Mouse (Mus musculus) intestine, embryonic 15.5 days (tissue): ENCODE results near the gene BC048403. TPM values are rescaled to one million over a fixed set of nuclear protein-coding genes. Genes with fewer than 3 reads are reported as not detected.

ENCODE experiments used
- ATAC-seq: fragments of 200-750 bp; cut with Nextera tagmentation; 2 replicates; pipeline ENCODE4 v1.8.0; 2017; ENCODE audit warnings: moderate TSS enrichment, moderate library complexity
- H3K27ac ChIP-seq: fragments of 300-500 bp; sonication (generic); 2 replicates; pipeline ENCODE4 v1.5.1; 2015; ENCODE audit warnings: mild to moderate bottlenecking, inconsistent platforms
- H3K27me3 ChIP-seq: fragments of 300-500 bp; sonication (generic); replicated peaks from 2 replicates; pipeline ENCODE4 v1.6.1; 2015; ENCODE audit warnings: inconsistent platforms
- H3K36me3 ChIP-seq: fragments of 300-500 bp; sonication (generic); 2 replicates; pipeline ENCODE4 v1.6.1; 2015; ENCODE audit warnings: inconsistent platforms
- H3K4me1 ChIP-seq: fragments of 300-500 bp; sonication (generic); replicated peaks from 2 replicates; pipeline ENCODE4 v1.6.1; 2015; ENCODE audit warnings: inconsistent platforms
- H3K4me2 ChIP-seq: fragments of 300-500 bp; sonication (generic); replicated peaks from 2 replicates; pipeline ENCODE4 v1.6.1; 2015; ENCODE audit warnings: mild to moderate bottlenecking, inconsistent platforms
- H3K4me3 ChIP-seq: fragments of 300-500 bp; sonication (generic); replicated peaks from 2 replicates; pipeline ENCODE4 v1.5.1; 2015; ENCODE audit warnings: inconsistent platforms
- H3K9ac ChIP-seq: fragments of 300-500 bp; sonication (generic); 2 replicates; pipeline ENCODE4 v1.6.1; 2015; ENCODE audit warnings: inconsistent platforms
- H3K9me3 ChIP-seq: fragments of 300-500 bp; sonication (generic); 2 replicates; pipeline ENCODE4 v1.6.1; 2016; ENCODE audit warnings: inconsistent platforms
- WGBS: fragments of 180-500 bp; shearing (Covaris S2); methylation state at CpG from one replicate; pipeline ENCODE4 v1.1.7; 2015; 5-methylcytosine and 5-hydroxymethylcytosine counted together
- polyA plus RNA-seq: library from polyadenylated mRNA; unstranded; fragments of >200 nt; fragmentation: Nextera tagmentation; extraction: Ambion mirVana; gene quantifications from 2 replicates; pipeline ENCODE4 v1.2.1, GENCODE M21; 2015

BC048403 gene
- polyA plus RNA-seq, 1 experiment from 2014 or later = 3.9 TPM

DNA sequence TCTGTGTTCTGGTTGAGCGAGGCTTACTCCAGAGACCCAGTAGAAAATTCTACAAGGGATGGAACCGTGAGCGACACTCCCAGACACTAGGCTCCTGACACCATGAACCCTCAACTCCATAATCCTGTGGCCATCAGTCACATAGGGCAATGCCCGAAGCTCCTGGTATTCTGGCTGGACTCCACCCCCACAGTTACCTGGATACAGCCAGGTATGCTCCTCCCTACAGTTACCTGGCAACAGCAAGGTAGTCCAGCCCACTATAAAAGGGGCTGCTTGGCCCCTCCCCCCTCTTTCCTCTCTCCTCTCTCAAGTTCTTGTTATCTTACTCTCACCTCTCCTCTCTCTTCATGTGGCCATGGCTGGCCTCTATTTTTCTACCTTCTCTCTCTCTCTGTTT lies 12.6 kb upstream of the BC048403 start:
- no peak for ATAC-seq
- Histone ChIP-seq H3K4me3 (no peak overlapping the region), H3K9me3 (no peaks in the 10 kb centered on the region), H3K36me3 (no peaks in the 10 kb centered on the region), H3K27ac (no peak overlapping the region), H3K27me3 (no peaks in the 10 kb centered on the region), H3K4me1 (no peaks in the 10 kb centered on the region), H3K9ac (no peak overlapping the region), H3K4me2 (no peak overlapping the region)
- WGBS = 63% methylated on average over 4 of the region's 4 CpGs

DNA sequence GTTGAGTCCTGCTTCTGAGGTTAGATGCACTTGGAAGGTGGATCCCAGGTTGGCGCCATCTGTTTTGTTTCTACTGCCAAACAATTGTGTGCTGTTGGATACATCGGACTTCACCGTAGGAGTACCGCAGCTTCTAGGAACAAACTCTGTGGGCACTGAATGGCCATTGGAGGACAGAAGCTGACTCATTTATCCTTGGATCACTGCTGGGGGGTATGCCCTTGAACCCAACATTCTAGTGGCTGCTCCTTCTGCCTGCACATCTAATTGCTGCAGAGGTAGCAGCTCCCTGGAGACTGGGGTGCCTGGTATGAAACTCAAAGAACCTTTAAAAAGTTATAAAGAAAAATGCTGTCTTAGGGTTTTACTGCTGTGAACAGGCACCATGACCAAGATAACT lies 11.5 kb upstream of the BC048403 start:
- H3K9me3 ChIP-seq = no peaks in the 10 kb centered on the region
- H3K27ac ChIP-seq = no peak overlapping the region
- no peak for ATAC-seq
- no peak overlapping the region for H3K9ac ChIP-seq
- no peaks in the 10 kb centered on the region for H3K27me3 ChIP-seq
- no peaks in the 10 kb centered on the region for H3K36me3 ChIP-seq
- no peaks in the 10 kb centered on the region for H3K4me1 ChIP-seq
- no peak overlapping the region for H3K4me3 ChIP-seq
- WGBS = 96% methylated on average over 4 of the region's 4 CpGs
- no peak overlapping the region for H3K4me2 ChIP-seq

DNA sequence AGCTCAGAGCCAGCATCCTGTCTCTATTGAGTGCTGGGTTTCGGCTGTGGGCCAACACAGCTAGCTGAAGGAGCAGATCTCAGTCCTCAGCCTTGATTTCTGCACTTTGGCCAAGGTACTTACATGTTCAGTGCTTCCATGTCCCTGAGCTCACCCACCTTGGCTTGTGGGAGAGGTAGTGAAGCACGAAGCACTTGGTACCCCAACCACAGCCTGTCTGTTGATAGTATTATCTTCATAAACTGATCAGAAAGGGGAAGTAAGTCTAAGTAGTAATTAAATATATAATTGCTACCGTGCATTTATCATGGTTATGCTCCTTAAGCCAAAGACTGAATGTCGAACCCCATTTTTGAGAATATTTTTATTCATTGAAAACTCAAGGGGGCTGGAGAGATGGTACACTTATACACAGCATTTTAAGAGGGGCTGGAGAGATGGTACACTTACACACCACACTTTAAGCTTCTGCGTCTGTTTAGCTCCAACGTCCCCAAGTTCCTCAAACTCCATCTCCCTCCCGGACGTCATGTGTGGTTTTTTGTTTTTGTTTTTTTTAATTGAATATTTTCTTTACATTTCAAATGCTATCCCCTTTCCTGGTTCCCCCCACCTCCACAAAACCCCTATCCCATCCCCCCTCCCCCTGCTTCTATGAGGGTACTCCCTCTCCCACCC lies 8.6 kb upstream of the BC048403 start:
- 92% methylated on average over 8 of the region's 8 CpGs for WGBS

DNA sequence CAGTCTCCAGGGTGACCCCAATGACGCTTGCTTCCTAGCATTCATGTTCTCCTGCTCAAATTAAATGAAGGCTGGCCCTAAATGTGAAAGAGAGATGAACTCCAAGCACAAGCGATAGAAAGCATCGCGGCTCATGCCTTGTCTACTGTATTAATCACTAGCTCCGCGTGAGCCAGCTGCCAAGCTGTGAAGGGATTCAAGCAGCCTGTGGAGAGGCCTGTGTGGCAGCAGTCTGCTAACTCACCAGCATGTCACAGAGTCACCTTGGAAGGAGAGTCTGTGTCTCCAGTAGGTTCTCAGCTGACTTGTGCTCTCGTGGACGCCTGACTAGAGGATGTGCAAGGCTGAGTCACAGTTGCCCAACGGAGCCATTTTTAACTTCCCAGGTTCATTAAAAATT lies 7.2 kb upstream of the BC048403 start:
- Histone ChIP-seq H3K4me2 (no peak overlapping the region), H3K36me3 (no peaks in the 10 kb centered on the region), H3K27ac (no peak overlapping the region), H3K9me3 (no peaks in the 10 kb centered on the region), H3K4me1 (no peaks in the 10 kb centered on the region), H3K27me3 (no peaks in the 10 kb centered on the region), H3K4me3 (no peak overlapping the region), H3K9ac (no peak overlapping the region)
- 88% methylated on average over 9 of the region's 9 CpGs for WGBS
- ATAC-seq = no peak

More for the DNA sequence above, 8.6 kb upstream of the BC048403 start:
- H3K4me2 ChIP-seq = no peak overlapping the region
- no peak overlapping the region for H3K27ac ChIP-seq
- no peak overlapping the region for H3K4me3 ChIP-seq
- no peaks in the 10 kb centered on the region for H3K9me3 ChIP-seq
- no peak overlapping the region for H3K9ac ChIP-seq
- H3K4me1 ChIP-seq = no peaks in the 10 kb centered on the region
- H3K27me3 ChIP-seq = no peaks in the 10 kb centered on the region
- H3K36me3 ChIP-seq = no peaks in the 10 kb centered on the region
- ATAC-seq = no peak

DNA sequence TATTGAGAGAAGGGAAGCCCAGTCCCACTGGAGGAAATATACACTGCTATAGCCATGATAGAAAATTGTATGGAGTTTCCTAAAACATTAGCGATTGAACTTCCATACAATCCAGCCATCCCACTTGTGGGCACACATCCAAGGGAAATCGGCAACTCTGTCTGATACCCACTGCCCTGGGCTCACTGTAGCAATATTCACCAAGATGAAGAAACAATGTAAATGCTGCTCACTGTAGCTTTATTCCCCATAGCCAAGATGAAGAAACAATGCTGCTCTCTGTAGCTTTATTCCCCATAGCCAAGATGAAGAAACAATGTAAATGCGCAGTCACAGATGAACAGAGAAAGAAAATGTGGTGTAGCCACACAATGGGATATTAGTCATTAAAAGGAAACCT lies 2.5 kb upstream of the BC048403 start:
- no peak overlapping the region for H3K4me3 ChIP-seq
- ATAC-seq = no peak
- no peak overlapping the region for H3K9ac ChIP-seq
- 87% methylated on average over 3 of the region's 3 CpGs for WGBS
- no peaks in the 10 kb centered on the region for H3K27me3 ChIP-seq
- H3K36me3 ChIP-seq = no peaks in the 10 kb centered on the region
- H3K9me3 ChIP-seq = no peaks in the 10 kb centered on the region
- peaks cover 12% of the 10 kb centered on the region for H3K4me1 ChIP-seq
- no peak overlapping the region for H3K4me2 ChIP-seq
- no peak overlapping the region for H3K27ac ChIP-seq

DNA sequence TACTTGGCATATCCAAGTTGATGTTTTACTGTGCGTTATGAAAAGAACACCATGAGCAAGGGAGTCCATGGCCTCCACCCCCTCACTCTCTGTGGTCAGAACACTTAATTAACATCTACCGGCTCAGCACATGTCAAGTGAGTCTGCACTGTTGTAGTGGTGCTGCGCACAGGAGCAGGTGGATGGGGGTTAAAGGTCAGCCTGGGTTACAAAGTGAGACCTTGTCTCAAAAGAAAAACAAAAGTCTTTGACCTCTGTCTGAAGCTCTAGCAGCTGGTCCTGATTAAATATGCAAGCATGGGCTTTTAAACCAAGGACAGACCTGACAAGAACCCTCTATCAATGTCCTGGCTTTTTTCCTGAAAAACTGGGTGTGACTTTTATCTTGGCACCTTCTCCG lies 2.6 kb downstream of the BC048403 start:
- H3K9ac ChIP-seq = no peak overlapping the region
- no peak overlapping the region for H3K4me3 ChIP-seq
- H3K27ac ChIP-seq = no peak overlapping the region
- no peaks in the 10 kb centered on the region for H3K9me3 ChIP-seq
- H3K27me3 ChIP-seq = no peaks in the 10 kb centered on the region
- peaks cover 12% of the 10 kb centered on the region for H3K36me3 ChIP-seq
- H3K4me1 ChIP-seq = peaks cover 12% of the 10 kb centered on the region
- no peak overlapping the region for H3K4me2 ChIP-seq
- no peak for ATAC-seq
- WGBS = 62% methylated on average over 4 of the region's 4 CpGs

DNA sequence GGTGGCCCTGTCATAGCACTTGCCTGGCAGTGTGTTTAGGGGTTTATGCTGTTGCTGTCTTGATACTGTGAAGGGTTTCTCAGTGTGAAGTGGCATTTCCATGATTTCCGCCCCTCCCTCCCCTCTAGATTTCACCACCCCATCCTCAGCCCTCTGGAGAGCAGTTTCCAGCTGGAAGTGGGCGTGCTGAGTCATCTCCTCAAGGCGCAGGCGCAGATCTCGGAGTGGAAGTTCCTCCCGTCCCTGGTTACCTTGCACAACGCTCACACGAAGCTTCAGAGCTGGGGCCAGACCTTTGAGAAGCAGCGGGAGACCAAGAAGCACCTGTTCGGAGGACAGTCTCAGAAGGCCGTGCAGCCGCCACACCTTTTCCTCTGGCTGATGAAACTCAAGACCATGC lies 10.4 kb downstream of the BC048403 start:
- H3K36me3 ChIP-seq = peaks cover 24% of the 10 kb centered on the region

DNA sequence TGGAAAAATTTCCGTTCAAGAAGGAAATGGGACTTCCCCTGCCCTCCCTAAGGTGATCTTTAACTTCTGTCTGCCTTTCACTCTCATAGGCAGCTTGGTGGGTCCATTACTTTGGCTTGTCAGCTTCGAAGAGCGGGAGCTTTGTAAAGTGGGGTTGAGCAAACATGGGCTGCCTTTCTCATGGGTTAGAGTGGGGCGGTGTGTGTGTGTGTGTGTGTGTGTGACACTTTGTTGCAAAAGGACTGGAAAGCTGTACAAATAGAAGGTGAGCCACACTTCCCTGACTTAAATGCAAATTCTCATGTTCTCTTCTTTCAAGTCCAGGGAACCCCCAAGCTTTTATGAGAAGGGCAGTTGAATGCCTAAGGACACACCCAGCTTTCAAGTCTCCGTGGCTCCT lies 14.5 kb downstream of the BC048403 start:
- H3K4me2 ChIP-seq = no peak overlapping the region
- no peak for ATAC-seq
- peaks cover 9% of the 10 kb centered on the region for H3K36me3 ChIP-seq
- no peak overlapping the region for H3K27ac ChIP-seq
- 62% methylated on average over 5 of the region's 5 CpGs for WGBS
- H3K4me1 ChIP-seq = peaks cover 5% of the 10 kb centered on the region; the same call in 1 of the 2 replicates
- H3K9me3 ChIP-seq = no peaks in the 10 kb centered on the region
- no peak overlapping the region for H3K4me3 ChIP-seq
- H3K27me3 ChIP-seq = no peaks in the 10 kb centered on the region
- H3K9ac ChIP-seq = no peak overlapping the region

More for the DNA sequence above, 10.4 kb downstream of the BC048403 start:
- no peaks in the 10 kb centered on the region for H3K9me3 ChIP-seq
- no peak overlapping the region for H3K4me3 ChIP-seq
- H3K27ac ChIP-seq = no peak overlapping the region
- H3K4me1 ChIP-seq = no peaks in the 10 kb centered on the region
- ATAC-seq = no peak
- no peak overlapping the region for H3K4me2 ChIP-seq
- H3K27me3 ChIP-seq = no peaks in the 10 kb centered on the region
- WGBS = 90% methylated on average over 12 of the region's 12 CpGs
- H3K9ac ChIP-seq = no peak overlapping the region

DNA sequence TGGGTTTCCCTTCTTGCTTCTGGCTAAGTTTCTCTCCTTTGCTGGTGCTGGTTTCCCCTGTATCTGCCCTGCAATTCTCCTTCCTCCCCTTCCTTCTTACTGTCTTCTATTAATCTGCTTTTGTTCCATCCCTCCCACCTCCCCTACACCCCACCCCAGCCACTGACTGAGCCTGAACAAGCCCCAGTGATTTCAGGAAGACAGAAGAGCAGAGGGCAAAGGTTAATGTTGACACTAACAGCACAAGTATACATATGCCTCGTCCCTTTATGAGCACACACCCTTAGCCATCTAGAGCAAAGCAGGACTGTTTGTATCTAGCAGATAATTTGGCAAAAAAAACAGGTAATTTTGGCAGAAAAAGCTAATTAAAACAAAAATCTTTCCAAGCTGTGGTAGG lies 16.1 kb downstream of the BC048403 start:
- Histone ChIP-seq H3K36me3 (no peaks in the 10 kb centered on the region; the same call in none of the 2 replicates), H3K9ac (no peak overlapping the region), H3K9me3 (no peaks in the 10 kb centered on the region), H3K27ac (no peak overlapping the region), H3K4me3 (no peak overlapping the region), H3K27me3 (no peaks in the 10 kb centered on the region), H3K4me1 (peaks cover 5% of the 10 kb centered on the region; the same call in 1 of the 2 replicates), H3K4me2 (no peak overlapping the region)
- WGBS = 7% methylated on average over 1 of the region's 1 CpGs
- ATAC-seq = peak; percentile 71; the same call in 1 of the 2 replicates

DNA sequence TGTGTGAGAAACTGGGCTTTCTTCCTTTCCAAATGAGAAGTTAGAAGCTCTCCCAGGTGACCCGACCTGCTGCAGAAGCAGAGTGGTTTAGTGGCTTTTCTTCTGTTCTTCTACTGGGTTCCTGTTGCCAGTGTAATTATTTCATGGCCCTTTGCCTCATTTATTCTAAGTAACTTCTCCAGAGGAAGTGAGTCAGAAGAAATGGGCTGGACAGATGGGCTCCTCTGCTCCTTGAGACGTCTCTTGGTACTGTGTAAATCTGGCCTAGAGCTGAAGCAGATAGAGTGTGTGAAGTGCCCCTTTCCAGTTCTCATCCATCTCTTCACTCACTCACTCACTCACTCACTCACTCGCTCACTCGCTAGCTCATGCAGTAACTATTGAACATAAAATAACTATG lies 16.9 kb downstream of the BC048403 start:
- Histone ChIP-seq H3K4me2 (no peak overlapping the region), H3K27me3 (no peaks in the 10 kb centered on the region), H3K4me1 (peaks cover 5% of the 10 kb centered on the region; the same call in 1 of the 2 replicates), H3K4me3 (no peak overlapping the region), H3K36me3 (no peaks in the 10 kb centered on the region; the same call in 1 of the 2 replicates), H3K27ac (no peak overlapping the region), H3K9me3 (no peaks in the 10 kb centered on the region), H3K9ac (no peak overlapping the region)
- 63% methylated on average over 4 of the region's 4 CpGs for WGBS
- no peak for ATAC-seq

DNA sequence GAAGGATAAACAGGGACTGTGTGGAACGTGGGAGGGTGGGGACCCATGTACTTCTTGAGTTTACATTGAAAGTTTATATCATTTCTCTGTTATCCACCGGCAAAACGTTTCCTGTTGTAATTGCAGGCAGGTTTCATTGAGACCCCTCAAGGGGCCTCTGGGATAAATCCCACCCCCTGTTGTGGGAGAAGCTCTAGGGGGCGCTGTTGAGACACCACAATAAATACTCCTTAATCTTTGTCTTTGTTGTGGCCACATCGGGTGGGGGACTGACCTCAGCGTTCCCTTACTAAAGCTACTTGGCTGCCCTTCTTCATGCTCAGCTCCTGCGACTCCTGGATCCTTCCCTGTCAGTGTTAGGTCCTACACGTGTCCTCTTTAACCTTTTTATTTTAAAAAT lies 19.4 kb downstream of the BC048403 start:
- Histone ChIP-seq H3K27ac (no peak overlapping the region), H3K9me3 (no peaks in the 10 kb centered on the region), H3K4me2 (no peak overlapping the region), H3K36me3 (no peaks in the 10 kb centered on the region), H3K4me3 (no peak overlapping the region), H3K9ac (no peak overlapping the region), H3K4me1 (peaks cover 5% of the 10 kb centered on the region; the same call in 1 of the 2 replicates), H3K27me3 (no peaks in the 10 kb centered on the region)
- no peak for ATAC-seq
- 48% methylated on average over 8 of the region's 8 CpGs for whole genome bisulfite sequencing

DNA sequence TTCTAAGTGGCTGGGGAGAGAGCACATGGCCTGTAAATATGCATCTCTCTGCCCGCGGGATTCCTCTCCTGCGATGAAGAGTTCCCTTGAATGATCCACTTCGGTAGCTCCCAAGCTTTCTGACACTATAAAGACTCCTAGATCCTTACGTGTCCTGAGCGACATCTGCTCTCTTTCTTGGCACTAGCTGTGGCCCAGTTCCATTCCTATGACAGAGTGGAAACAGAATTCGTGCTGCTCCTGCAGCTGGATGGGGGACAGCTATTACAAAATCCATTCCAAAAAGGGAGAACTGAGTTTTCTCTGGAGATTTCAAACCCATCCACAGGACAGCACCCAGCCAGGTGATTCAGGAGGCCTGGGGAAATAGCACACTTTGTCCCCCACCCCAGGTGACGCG lies 22.4 kb downstream of the BC048403 start:
- Histone ChIP-seq H3K9ac (no peak overlapping the region), H3K36me3 (no peaks in the 10 kb centered on the region), H3K4me1 (no peaks in the 10 kb centered on the region), H3K27ac (no peak overlapping the region), H3K4me2 (no peak overlapping the region), H3K27me3 (no peaks in the 10 kb centered on the region), H3K4me3 (no peak overlapping the region), H3K9me3 (no peaks in the 10 kb centered on the region)
- 82% methylated on average over 9 of the region's 9 CpGs for WGBS
- no peak for ATAC-seq

DNA sequence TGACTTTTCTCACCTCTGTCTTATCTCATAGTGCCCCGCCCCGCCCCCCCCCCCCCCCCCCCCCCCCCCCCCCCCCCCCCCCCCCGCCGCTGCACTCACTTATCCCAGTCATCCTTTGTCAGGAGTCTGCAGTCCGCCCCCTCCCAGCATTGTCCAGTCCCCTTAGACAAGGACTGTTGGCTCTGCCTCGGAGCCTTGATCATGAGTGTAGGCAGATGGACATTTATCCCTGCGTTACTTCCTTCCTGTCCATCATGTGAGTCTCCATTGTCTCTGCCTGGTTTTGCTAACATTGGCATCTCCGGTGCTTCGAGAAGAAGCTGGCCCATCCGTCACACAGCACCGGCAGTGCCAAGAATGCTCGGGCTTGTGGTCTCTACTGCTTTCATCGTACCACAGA lies 23.5 kb downstream of the BC048403 start:
- Histone ChIP-seq H3K4me1 (no peaks in the 10 kb centered on the region), H3K9ac (no peak overlapping the region), H3K27ac (no peak overlapping the region), H3K27me3 (no peaks in the 10 kb centered on the region), H3K9me3 (no peaks in the 10 kb centered on the region), H3K4me3 (no peak overlapping the region), H3K4me2 (no peak overlapping the region), H3K36me3 (no peaks in the 10 kb centered on the region)
- WGBS = 81% methylated on average over 8 of the region's 13 CpGs
- ATAC-seq = no peak
